Mouse (Mus musculus) retina, adult 2 months (tissue): ENCODE results near the gene Zfpm1.

Source experiments
- DNase-seq: peaks from one replicate; pipeline ENCODE4 v3.0.0-alpha.2; 2012; ENCODE audit warnings: low read depth, low spot score

The Zfpm1 gene

DNA sequence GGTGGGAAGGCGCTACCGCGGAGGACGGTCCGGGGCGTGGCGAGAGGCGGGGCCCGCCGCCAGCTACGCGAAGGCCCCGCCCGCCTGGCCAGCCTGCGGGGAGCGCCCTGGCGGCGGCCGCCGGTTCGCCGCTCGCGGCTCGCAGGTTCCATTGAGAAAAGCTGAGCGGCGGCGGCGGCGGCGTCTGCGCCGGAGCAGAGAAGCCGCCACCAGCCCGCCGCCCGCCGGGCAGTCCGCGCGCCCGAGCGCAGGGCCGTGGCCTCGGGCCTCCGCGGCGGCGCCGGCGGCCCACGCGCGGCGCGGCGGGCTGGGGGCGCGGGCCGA is at the start of gene Zfpm1:
Zfpm1 (plus strand) TSS at position 107 of the 324 bp plus-strand sequence.
- DNase-seq = no peak

- DNase-seq = no peak
Measured at GRCm38 (mm10) chr8:122234055-122234454, 47.9 kb upstream of the Zfpm1 start.

DNA sequence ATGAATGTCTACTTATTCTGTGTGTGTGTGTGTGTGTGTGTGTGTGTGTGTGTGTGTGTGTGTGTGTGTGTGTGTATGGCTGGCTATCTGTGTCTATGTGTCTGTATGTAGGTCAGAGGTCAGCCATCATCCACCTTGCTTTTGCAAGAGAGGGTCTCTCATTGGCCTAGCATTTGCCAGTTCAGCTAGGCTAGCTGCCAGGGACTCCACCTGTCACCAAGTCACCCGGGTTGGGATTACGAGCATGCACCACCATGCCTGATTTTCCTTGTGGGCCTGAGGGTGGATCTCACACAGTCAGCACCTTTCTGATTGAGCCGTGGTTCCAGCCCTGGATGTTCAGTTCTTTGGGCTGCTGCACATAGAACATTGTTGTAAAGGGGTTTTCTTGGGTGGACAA is 45.4 kb upstream of the Zfpm1 start:
- no peak for DNase-seq

DNA sequence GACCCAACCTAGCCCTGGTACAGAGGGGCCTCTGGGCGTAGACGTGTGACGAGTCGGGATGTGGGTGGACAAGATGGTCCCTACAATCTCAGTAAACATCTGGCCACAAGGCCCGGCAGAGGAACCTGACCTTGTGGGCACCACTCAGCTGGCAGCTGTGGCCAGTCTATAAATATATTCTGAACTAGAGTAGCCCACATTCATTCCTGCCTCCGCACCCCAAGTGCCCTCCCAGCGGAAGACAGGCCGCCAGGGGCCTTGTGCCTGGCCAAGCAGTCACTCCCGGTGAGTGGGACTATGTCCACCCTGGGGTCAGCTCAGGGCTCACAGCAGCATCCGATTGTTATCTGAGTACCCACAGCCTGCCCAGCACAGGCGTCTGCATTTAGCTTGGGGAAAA is 43.7 kb upstream of the Zfpm1 start:
- no peak for DNase-seq

DNA sequence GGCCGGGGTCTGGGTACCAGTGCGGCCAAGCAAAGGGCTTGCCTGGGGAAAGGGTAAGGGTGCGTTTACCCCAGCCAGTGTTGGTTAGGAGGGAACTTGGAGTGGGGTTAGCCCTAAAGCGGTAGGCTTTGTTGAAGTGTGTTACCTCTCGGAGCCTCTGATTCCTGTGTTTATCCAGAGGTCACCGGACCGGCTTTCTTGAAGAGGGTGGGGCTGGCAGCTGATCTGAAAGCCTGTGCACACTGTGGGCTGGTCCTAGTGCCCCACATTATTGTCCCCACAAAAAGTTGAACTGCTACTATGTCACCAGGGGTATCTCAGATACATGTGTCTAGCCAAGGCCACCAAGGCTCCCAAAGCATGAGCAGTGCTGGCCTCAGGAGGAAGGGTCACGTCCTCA is 43.2 kb upstream of the Zfpm1 start:
- no peak for DNase-seq

GRCm38 (mm10) chr8:122240241-122241026 is 41.5 kb upstream of the Zfpm1 start:
- no peak for DNase-seq

GRCm38 (mm10) chr8:122243310-122243709 is 38.6 kb upstream of the Zfpm1 start:
- DNase-seq = no peak

DNA sequence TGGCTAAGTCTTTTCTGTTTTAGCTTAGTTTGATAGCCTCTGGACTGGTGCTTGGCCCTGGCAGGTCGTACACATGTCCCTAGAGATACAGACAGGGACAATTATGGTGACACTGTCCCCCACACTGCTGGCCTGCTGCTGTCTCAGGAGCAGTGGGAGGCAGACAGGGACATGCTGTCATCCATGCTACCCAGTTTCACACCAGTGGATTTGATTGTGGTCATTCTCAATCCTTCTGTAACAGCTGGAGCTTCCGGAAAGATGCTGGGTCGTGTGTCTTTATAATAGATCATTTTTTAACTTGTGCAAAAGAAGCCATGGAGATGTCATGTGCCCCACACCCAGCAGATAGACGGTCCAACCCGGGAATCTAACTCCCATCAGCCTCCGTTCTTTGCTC is 36.8 kb upstream of the Zfpm1 start:
- DNase-seq = no peak

DNA sequence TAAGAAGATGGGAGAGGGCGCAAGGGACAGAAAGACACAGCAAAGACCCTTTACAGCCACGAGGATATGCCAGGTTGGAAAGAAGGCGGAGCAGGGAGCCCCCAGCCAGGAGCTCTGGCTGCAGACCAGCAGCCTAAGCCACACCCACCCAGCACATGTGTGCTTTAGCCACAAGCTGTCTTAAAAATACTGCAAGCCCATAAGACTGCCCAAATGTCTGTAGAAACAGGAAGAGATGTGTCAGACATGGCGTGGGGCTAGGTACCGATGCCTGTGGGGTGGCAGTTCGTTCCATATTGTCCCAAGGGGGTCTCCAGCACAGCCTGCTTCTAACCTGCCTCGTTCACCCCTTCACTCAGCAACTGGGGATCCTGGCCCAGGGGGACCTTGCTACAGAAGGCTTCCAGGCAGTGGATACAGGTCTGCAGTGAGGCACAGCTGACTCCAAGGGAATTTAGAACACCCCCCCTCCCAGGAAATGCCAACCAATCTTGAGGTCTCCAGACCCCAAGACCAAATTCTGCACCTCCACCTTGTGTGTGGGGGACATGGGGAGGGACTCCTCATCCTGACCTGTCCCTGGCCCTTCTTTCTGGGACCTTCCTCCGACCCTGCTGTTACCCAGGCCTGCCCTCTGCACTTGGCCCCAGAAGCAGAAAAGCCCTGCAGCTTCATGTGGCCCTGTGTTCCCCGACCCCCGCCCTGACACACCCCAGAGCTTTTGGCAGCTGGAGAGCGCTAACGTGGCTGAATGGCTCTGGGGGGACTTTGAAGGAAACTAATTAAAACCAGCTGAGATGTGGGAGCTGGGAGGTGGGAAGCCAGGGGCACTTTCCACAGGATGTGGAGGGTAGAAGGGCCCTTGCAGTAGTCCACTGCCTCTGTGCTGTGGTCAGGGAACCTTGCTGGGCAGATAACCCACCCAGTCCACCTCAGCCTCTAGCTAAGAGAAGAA is 35.4 kb upstream of the Zfpm1 start:
- no peak for DNase-seq

GRCm38 (mm10) chr8:122251739-122252138 is 30.2 kb upstream of the Zfpm1 start:
- DNase-seq = no peak

DNA sequence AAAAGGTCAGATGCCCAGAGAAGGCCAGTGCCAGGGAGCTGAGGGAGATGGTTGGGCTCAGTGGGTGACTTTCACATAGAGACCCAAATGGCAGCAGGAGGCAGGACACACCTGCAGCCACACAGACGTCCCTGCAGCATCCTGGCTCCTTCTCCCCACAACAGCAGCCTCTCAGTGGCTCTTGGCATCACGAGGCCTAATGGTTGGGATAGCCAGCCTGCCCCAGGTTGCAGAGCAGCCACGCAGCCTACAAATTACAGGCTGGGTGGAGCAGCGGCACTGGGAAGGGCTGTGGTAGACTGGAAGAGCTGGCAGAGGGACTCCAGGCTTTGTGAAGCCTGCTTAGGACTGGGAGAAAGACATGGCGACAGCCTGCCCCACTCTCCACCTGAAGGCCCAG is 29.6 kb upstream of the Zfpm1 start:
- no peak for DNase-seq

DNA sequence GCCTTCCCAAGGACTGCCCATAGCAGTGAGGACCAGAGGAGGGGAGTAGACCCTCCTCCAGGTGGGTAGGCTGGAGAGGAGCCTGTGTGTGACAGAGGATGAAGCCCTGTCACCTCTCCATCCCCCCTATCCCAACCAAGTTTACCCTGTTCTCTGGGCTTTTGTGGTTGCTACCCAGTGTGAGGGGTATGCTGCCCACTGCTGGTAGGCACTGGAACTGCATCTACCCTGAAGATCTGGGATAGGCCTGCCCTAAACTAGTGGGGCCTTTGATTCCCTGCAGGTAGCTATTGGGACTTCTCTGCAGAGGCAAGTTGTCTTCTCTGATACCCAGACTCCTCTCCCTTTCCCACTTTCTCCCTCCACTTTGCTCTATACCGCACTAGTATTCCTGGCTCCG is 22.6 kb upstream of the Zfpm1 start:
- DNase-seq = no peak

DNA sequence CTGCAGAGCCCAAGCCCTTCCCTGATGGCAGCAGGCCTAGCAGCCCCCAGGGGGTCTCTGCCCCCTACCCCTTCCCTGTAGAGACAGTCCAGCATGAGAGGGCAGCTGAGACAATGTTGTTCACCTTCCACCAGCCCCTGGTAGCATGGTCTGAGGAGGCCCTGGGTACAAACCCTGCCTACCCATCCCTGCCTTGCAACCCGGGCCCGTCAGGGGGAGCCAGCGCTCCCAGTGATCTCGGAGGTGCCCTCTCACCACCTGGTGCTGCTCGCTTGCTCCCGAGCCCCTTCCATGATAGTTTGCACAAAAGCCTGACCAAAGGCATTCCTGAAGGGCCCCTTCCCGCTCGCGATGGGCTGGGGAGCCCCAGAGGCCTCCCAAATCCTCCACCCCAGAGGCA is 21.2 kb upstream of the Zfpm1 start:
- no peak for DNase-seq

- no peak for DNase-seq
Measured at GRCm38 (mm10) chr8:122262835-122263234, 19.1 kb upstream of the Zfpm1 start.

DNA sequence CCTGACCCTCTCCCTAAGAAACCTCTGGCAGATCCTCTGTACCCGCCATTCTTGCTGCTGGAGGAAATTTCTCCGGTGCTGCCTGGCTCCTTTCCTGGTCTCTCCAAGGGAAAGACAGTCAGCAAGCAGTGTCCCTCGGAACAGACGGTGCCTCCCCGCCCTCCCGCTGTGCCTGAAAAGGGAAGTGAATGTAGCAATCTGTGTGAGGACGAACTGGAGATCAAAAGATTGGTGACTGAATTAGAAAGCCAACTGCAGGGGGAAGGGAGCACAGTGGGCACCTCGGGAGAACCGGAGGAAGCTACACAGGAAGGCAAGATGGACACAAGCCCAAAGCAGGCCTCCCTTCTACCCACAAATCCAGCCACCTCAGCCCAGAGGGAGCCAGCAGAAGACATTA is 17.7 kb upstream of the Zfpm1 start:
- no peak for DNase-seq

- no peak for DNase-seq
Measured at GRCm38 (mm10) chr8:122265522-122265921, 16.4 kb upstream of the Zfpm1 start.

DNA sequence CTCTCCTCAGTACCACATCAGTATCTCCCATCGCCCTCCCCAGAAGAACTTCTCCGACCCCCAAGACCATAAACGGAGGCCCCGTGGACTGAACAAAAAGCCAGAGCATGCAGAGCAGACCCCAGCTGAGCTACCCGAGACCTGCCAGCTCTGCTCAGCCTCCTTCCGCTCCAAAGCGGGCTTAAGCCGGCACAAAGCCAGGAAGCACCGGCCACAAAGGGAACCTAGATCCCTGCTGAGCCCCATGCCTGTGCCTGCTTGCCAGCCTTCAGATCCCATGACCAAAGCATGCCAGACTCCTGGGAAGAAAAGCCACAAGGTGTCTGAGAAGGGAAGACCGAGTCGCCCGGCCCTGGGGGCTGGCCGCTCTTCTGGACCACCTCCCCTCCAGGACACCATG is 15.1 kb upstream of the Zfpm1 start:
- DNase-seq = no peak

GRCm38 (mm10) chr8:122268861-122269260 is 13.1 kb upstream of the Zfpm1 start:
- DNase-seq = no peak

DNA sequence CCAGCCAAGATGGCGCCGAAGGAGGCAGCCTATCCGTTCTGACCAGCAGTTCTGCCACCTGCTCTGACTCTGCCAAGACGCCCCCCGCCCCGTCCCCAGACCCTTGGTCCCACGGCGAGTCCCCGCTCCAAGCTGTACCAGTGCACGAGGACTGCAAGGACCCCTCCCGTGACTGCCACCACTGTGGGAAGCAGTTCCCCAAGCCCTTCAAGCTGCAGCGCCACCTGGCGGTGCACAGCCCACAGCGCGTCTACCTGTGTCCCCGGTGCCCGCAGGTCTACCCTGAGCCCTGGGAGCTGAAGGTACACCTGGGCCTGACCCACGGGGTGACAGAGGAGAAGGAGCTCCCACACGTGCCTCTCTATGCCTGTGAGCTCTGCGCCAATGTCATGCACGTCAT is 12.5 kb upstream of the Zfpm1 start:
- no peak for DNase-seq

- DNase-seq = no peak
Measured at GRCm38 (mm10) chr8:122270555-122270954, 11.4 kb upstream of the Zfpm1 start.

- peak; percentile 74 for DNase-seq
Measured at GRCm38 (mm10) chr8:122273152-122273551, 8.8 kb upstream of the Zfpm1 start.

- no peak for DNase-seq
Measured at GRCm38 (mm10) chr8:122273826-122274225, 8.1 kb upstream of the Zfpm1 start.
